Mouse (Mus musculus) spleen, adult 12 weeks (tissue): ENCODE data around the gene Nfib.

Experiments
- DNase-seq: peaks from one replicate; pipeline ENCODE4 v3.0.0; 2022; ENCODE audit warnings: low spot score

Nfib gene

GRCm38 (mm10) chr4:82466144-82466543 is 239.4 kb downstream of the Nfib start:
- no peak for DNase-seq

- DNase-seq = no peak
Measured at GRCm38 (mm10) chr4:82464051-82464632, 241.4 kb downstream of the Nfib start.

- no peak for DNase-seq
Measured at GRCm38 (mm10) chr4:82463189-82463715, 242.3 kb downstream of the Nfib start.

- DNase-seq = no peak
Measured at GRCm38 (mm10) chr4:82461676-82462075, 243.9 kb downstream of the Nfib start.

DNA sequence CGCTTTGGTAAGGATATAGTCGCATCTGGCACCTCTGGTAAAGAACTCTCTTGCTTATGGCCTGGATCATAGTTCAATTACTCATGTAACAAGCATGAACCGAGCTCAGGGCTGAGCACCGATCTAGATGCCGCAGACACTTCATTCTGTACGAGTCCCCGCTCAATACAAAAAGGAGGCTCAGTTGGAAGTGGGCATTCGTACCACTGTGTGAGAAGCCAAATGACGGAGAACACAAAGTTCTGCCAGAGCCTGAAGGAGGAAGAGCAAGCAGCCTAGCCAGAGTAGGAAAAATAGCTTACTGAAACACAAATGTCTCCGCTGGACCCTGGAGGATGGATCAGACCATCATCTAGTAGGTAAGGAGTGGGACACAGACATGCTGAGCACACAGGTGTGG is 246.7 kb downstream of the Nfib start:
- DNase-seq = no peak

GRCm38 (mm10) chr4:82456908-82457307 is 248.6 kb downstream of the Nfib start:
- DNase-seq = no peak

DNA sequence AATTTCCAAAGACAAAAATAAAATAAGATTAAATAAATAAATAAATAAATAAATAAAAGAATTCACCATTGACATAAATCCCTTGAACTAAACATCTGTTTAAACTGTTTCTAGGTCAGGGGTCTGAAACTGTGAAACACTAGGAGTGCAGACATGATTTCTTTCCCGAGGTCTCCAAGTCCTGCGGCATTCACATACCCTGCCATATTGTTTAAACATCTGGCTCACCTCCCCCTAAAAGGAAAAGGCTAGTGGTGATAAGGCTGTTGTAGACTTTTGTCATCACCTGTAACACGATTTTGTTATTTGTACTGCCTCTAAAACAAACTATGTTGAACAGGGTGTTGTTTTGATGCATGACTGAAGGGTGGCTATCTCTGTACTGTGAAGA is 249.2 kb downstream of the Nfib start:
- DNase-seq = no peak

DNA sequence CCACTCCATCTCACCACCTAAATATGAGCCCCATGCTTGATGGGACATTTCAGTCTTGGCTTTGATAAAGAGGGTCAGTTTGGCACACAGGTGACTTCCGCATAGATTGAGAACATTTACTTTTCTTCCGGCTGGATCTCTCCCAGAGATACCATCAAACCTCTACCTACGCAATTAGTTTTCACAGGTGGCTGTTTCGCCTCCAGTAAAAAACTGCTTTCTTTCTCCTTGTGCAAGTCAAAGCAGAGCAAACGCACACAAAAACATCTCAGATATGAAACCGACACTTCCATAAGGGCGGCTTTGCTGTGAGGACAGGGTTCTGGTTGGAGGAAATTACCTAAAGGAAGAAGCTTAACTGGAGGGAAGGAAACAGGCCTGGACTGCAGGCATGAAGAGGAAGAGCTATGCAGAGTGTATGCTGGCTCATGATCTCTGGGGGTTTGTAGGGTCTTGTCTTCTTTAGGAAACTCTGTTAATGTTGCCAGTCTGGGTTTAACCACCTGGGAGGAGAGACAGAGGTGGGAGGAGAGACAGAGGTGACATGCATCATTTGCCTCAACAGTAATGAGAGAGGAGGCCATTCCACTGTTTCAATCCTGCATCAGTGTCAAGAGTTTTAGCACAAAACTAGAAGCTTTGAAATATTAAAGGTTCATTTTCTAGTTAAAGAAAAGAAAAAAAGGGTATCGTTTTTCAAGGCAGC is 249.8 kb downstream of the Nfib start:
- DNase-seq = no peak

DNA sequence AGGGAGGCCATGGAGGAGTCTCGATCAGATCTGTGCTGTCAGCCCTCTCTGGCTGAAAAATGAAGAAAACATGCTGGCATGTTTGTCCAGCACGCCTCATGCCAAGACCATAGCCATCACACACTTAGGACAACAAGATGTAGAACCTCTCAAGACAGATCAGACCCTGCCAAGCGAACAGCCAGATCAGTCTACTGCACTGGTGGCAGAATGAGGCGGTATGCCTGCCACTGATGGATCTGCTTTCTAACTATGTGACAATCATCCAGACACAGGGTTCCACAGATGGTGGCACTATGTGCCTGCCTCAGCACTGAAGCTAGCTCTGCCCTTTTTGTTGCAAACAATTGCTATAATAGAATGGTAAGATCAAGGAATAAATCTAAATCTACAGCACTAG is 250.6 kb downstream of the Nfib start:
- DNase-seq = no peak

DNA sequence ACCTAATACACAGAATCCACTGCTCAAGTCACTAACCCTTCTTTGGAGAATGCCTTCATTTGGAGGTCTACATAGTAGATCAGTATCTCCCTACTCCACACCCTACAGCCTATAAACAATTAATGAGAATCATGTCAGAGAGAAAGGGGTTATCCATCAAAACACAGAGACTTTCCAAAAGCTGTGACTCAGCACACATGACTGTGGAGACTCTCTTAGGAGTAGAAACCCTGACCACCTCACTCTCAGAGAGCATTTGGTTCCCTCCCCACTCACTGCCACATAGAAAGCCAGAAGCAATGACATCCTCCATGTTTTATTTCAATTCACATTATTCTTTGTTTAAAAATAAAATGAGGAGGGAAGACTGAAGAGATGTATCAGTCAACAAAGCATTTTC is 252.2 kb downstream of the Nfib start:
- DNase-seq = no peak

DNA sequence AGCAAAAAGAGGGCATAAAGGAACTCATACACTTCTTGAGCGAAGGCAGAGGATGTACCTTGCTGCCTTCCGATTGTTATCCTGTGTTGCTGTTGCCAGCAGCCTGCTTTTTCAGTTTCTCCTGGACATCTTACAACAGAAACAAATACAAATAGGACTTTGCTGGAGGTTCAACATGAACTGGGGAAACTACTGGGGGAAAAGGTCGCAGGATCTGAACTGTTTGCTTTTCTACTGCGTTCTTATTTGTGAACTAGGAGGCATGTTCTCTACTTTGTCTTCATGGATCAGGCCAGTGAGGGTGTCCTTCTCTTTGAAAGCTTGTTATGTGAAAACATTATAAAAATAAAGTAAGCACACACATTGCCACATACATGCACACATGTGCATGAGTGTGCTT is 252.6 kb downstream of the Nfib start:
- no peak for DNase-seq

- no peak for DNase-seq
Measured at GRCm38 (mm10) chr4:82447061-82447671, 258.4 kb downstream of the Nfib start.

GRCm38 (mm10) chr4:82444078-82444477 is 261.5 kb downstream of the Nfib start:
- DNase-seq = no peak

DNA sequence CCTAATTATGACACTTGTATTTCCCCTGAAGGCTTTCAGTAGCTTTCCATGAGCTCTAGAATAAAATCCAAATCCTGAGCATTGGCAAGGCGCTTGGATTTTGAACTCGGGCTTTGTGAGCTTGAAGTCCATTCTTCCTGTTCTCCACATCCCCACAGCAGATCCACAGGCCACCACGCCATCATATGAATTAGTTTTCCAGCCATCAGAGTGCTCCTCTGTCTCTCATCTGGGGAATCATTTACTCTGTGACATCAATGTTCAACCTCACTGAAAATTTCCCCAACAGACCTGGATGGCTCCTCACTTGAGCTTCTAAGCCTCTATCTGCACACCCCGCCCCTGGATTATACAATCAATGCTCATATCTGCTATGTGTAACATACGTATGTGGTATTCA is 262.1 kb downstream of the Nfib start:
- DNase-seq = no peak

GRCm38 (mm10) chr4:82443003-82443402 is 262.5 kb downstream of the Nfib start:
- DNase-seq = no peak

GRCm38 (mm10) chr4:82440606-82441005 is 264.9 kb downstream of the Nfib start:
- DNase-seq = no peak

DNA sequence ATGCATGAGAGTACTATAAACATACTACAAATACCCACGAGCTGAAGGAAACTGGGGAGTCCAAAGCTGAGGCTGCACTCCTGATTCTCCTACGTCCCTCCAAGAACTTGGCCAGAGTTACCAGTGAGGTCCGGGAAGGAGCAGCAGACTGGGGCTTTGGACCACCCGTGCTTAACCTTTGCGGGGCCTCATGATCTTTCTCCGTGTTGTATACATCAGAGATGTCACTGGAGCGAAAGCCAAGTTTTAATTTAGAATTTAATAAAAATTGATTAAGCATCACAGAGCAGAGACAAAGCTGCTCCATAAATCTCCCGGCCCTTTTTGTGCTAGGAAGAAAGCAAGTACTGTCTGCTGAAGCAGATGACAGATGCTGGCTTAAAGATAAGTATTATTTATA is 265.7 kb downstream of the Nfib start:
- DNase-seq = no peak

GRCm38 (mm10) chr4:82438631-82439030 is 266.9 kb downstream of the Nfib start:
- no peak for DNase-seq

DNA sequence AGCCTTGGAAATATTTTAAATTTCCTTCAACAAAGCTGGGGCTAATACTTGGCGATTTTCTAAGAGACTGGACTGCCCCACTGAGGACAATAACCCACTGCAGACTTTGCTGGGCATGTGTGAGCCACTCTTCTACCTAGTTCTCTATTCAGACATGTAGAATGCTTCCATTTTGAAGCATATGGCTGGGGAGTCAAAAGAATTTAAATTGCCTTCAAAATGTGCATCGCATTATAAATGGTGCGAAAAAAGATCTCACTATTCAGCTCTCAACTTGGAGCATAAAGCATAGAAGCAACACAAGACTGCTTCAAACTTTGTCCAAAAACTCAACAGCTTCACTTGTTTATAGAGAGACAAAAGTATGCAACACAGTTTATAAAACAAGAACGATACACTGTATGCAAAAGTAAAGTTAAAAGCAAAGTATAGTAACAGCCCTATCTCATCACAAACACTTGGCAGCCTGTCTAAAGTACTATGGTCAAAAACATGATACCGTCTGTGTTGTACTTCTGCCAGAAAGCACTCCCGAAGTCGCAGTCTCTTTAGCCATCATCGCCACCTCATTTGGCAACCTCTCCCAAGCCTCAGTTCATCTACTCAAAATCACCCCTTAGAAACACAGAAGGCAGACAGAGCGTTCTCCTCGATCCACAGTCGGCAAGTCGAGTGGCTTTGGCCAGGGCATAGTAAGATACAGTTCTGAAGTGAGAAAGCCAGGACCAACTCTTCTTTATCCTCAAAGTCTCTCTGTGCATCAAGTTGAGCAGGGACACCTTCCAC is 267.8 kb downstream of the Nfib start:
- no peak for DNase-seq

- DNase-seq = no peak
Measured at GRCm38 (mm10) chr4:82436656-82437055, 268.9 kb downstream of the Nfib start.

- DNase-seq = no peak
Measured at GRCm38 (mm10) chr4:82435716-82436115, 269.8 kb downstream of the Nfib start.

GRCm38 (mm10) chr4:82433926-82434705 is 271.4 kb downstream of the Nfib start:
- DNase-seq = no peak
